Mouse (Mus musculus): ENCODE results near the gene Bbs7. TPM values are rescaled to one million over a fixed set of nuclear protein-coding genes. Genes with fewer than 3 reads are reported as not detected.
"Not testable (repeated sequence)": the region's sequence is repeated elsewhere in the genome, so short reads cannot be mapped to it uniquely, and the experiment has no call there.

Bbs7 gene
- polyA plus RNA-seq, 2 experiments, result 12.2 to 14.0 TPM

DNA sequence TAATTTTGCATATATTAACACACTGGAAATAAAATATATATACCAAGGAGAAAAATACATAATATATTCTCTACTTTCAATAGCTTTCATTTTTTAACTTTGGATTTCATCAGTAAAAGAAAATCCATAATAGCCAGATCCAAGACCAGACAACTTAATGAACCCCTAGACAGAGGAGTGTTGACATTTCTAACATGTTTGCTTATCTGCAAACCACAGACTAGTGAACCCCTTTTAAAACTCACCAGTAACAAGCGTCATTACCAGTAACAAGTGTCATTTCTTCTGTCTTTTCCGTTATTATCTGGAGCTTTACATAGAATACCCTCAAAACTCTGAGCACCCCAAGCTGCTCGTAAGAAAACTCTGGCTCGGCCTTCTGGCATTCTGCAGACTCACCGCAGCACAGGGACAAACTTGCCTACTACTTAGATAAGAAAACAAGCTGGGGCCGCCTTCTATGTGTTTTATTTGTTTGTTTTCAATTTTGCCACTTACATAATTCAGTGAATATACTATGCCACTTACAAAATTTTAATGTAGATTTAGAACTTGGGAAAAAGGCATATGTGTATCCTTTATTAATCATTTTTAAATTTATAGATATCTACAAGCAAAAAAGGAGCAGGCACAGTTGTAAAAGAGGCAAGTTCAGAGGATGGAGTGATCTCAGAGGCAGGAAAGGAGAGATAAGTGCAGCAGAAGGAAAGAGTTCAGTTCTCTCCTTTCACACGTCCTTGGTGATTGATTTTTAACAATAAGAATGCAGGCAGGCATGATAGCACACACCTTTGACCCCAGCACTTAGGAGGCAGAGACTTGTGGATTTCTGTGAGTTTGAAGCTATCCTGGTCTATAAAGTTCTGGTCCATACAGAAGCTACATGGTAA, 7.1 kb downstream of the Bbs7 start:
- no peaks in the 10 kb centered on the region for H3K4me1 ChIP-seq (ENCODE audit: control insufficient read depth, insufficient read depth, low read length)
- WGBS, result 83% methylated on average over 7 of the region's 7 CpGs
- H3K4me3 ChIP-seq (replicated peaks; ENCODE audit: low read length), result no peak overlapping the region
- H3K27me3 ChIP-seq (ENCODE audit: control insufficient read depth, insufficient read depth, low read length), result no peaks in the 10 kb centered on the region
- H3K9ac ChIP-seq (ENCODE audit: low read depth, low read length, severe bottlenecking), result no peak overlapping the region
- H3K4me2 ChIP-seq (replicated peaks; ENCODE audit: low read depth, low read length, severe bottlenecking), result no peak overlapping the region
- DNase-seq (ENCODE audit: low spot score), result no peak
- H3K27ac ChIP-seq (replicated peaks; ENCODE audit: low read depth, low read length), result no peak overlapping the region
- TF ChIP-seq POLR2A (IDR thresholded peaks at IDR 0.05; ENCODE audit: borderline replicate concordance, extremely low read depth, insufficient read depth, insufficient read length), result no peak
- H3K36me3 ChIP-seq (ENCODE audit: control insufficient read depth, insufficient read depth, low read length), result peaks cover 2% of the 10 kb centered on the region; the same call in 1 of the 2 replicates
- ATAC-seq (ENCODE audit: low FRiP score, low read depth), result no peak
- H3K9me3 ChIP-seq (ENCODE audit: control insufficient read depth, low read length), result no peaks in the 10 kb centered on the region

DNA sequence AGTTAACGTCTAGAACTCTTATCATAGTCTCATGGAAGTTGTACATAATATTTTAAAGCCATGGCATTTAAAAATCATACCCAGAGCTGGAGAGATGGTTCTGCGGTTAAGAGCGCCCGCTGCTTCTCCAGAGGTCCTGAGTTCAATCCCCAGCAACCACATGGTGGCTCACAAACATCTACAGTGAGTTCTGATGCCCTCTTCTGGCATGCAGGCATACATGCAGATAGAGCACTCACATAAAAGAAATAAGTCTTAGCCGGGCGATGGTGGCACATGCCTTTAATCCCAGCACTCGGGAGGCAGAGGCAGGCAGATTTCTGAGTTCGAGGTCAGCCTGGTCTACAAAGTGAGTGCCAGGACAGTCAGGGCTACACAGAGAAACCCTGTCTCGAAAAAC, 13.5 kb downstream of the Bbs7 start:
- WGBS, result 90% methylated on average over 9 of the region's 9 CpGs
- H3K9me3 ChIP-seq (ENCODE audit: control insufficient read depth, low read length); H3K4me3 ChIP-seq (replicated peaks; ENCODE audit: low read length); DNase-seq (ENCODE audit: low spot score); H3K9ac ChIP-seq (ENCODE audit: low read depth, low read length, severe bottlenecking); H3K4me2 ChIP-seq (replicated peaks; ENCODE audit: low read depth, low read length, severe bottlenecking); H3K27ac ChIP-seq (replicated peaks; ENCODE audit: low read depth, low read length); H3K27me3 ChIP-seq (ENCODE audit: control insufficient read depth, insufficient read depth, low read length); ATAC-seq (ENCODE audit: low FRiP score, low read depth); H3K36me3 ChIP-seq (ENCODE audit: control insufficient read depth, insufficient read depth, low read length); H3K4me1 ChIP-seq (ENCODE audit: control insufficient read depth, insufficient read depth, low read length): not testable (repeated sequence)

DNA sequence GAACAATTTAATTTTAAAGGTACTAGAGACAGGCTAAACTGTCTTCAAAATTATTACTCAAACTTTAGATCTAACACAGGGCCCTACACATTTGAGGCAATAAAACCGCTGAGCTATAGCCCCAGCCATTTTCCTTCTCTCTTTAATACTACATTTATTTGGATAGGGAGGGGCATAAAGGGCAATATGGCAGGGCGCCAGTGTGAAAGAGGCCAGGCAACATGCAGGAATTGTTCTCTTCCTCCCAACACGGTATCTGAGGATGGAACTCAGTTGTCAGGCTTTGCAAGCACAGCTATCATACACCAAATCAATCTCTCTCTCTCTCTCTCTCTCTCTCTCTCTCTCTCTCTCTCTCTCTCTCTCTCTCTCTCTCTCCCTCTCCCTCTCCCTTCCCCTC, 14.5 kb downstream of the Bbs7 start:
- no peaks in the 10 kb centered on the region for H3K4me1 ChIP-seq (ENCODE audit: control insufficient read depth, insufficient read depth, low read length)
- DNase-seq (ENCODE audit: low spot score) (peak; percentile 3), ATAC-seq (ENCODE audit: low FRiP score, low read depth) (no peak)
- H3K27me3 ChIP-seq (ENCODE audit: control insufficient read depth, insufficient read depth, low read length), result no peaks in the 10 kb centered on the region
- H3K9ac ChIP-seq (ENCODE audit: low read depth, low read length, severe bottlenecking), result no peak overlapping the region
- TF ChIP-seq POLR2A (IDR thresholded peaks at IDR 0.05; ENCODE audit: borderline replicate concordance, extremely low read depth, insufficient read depth, insufficient read length), result no peak
- H3K36me3 ChIP-seq (ENCODE audit: control insufficient read depth, insufficient read depth, low read length), result peaks cover 3% of the 10 kb centered on the region; the same call in 1 of the 2 replicates
- no peak overlapping the region for H3K4me2 ChIP-seq (replicated peaks; ENCODE audit: low read depth, low read length, severe bottlenecking)
- H3K9me3 ChIP-seq (ENCODE audit: control insufficient read depth, low read length), result no peaks in the 10 kb centered on the region
- 44% methylated on average over 3 of the region's 3 CpGs for WGBS
- no peak overlapping the region for H3K4me3 ChIP-seq (replicated peaks; ENCODE audit: low read length)
- H3K27ac ChIP-seq (replicated peaks; ENCODE audit: low read depth, low read length), result no peak overlapping the region

DNA sequence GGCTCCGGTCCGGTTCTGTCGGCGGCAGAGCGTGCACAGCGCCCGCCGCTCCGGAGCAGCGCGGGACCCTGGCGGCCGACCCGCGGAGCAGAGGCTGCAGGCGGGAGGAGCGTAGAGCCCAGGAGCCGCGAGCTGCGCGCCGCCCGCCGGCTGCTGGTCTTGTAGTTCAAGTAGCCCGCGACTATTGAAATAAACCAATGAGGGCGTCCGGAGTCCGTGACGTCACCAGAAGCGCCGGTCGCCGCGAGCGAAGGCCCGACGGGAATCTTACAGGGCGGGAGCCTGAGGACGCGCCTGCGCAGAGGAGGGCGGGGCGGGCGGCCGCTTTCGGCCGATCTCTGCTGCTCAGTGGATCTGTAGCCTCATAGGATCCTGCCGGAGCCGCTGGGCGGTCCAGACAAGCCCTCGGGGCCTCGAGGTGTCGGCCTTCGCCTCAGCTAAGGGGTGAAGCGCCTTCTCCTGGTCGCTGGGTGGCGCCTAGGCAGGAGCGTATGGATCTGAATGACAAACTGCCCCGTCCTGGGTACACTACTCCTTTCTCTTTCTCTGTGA, 41.4 kb downstream of the Bbs7 start, which contains the start of gene Ccna2:
Ccna2 (minus strand) TSS at position 324 of the 552 bp plus-strand sequence.
- ATAC-seq (ENCODE audit: low FRiP score, low read depth), result peak; percentile 99
- under 1% methylated on average over 50 of the region's 60 CpGs for WGBS
- peak within 1 kb of the TSS; percentile 92 for H3K4me2 ChIP-seq (replicated peaks; ENCODE audit: low read depth, low read length, severe bottlenecking)
- no peaks in the 10 kb centered on the region for H3K9me3 ChIP-seq (ENCODE audit: control insufficient read depth, low read length)
- peak within 1 kb of the TSS; percentile 80 for H3K9ac ChIP-seq (ENCODE audit: low read depth, low read length, severe bottlenecking)
- H3K4me1 ChIP-seq (ENCODE audit: control insufficient read depth, insufficient read depth, low read length), result peaks cover 12% of the 10 kb centered on the region
- H3K36me3 ChIP-seq (ENCODE audit: control insufficient read depth, insufficient read depth, low read length), result peaks cover 30% of the 10 kb centered on the region
- peak within 1 kb of the TSS; percentile 81 for H3K27ac ChIP-seq (replicated peaks; ENCODE audit: low read depth, low read length)
- TF ChIP-seq POLR2A (IDR thresholded peaks at IDR 0.05; ENCODE audit: borderline replicate concordance, extremely low read depth, insufficient read depth, insufficient read length), result peak; percentile 58; the same call in 1 of the 2 replicates
- no peaks in the 10 kb centered on the region for H3K27me3 ChIP-seq (ENCODE audit: control insufficient read depth, insufficient read depth, low read length)
- H3K4me3 ChIP-seq (replicated peaks; ENCODE audit: low read length), result peak within 1 kb of the TSS; percentile 88
- peak; percentile 98 for DNase-seq (ENCODE audit: low spot score)

DNA sequence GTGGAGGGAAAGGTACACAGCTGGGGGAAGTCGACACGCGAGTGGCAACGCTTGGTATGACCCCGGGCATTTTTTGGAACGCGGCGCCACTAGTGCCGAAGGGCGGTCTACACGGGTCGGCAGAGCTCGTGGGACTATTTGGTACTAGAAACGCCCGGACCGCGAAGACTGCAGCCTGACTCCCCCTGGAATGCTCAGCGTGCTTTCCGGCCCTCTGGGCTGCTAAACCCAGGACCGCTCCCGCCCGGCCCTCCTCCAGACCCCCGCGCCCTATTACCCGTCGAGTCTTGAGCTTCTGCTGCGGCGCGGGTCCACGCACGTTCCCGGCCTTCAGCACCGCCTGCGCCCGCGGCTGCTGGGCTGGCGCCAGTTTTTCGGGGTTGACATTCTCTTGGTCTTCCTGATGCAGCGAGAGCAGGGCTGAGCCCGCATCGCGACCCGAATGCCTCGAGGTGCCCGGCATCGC, 41.9 kb downstream of the Bbs7 start:
- Histone ChIP-seq H3K36me3 (ENCODE audit: control insufficient read depth, insufficient read depth, low read length) (peaks cover 35% of the 10 kb centered on the region), H3K4me3 (replicated peaks; ENCODE audit: low read length) (peak overlapping the region; percentile 88), H3K4me1 (ENCODE audit: control insufficient read depth, insufficient read depth, low read length) (peaks cover 12% of the 10 kb centered on the region), H3K9me3 (ENCODE audit: control insufficient read depth, low read length) (no peaks in the 10 kb centered on the region), H3K4me2 (replicated peaks; ENCODE audit: low read depth, low read length, severe bottlenecking) (peak overlapping the region; percentile 92), H3K9ac (ENCODE audit: low read depth, low read length, severe bottlenecking) (peak overlapping the region; percentile 80), H3K27ac (replicated peaks; ENCODE audit: low read depth, low read length) (peak overlapping the region; percentile 81), H3K27me3 (ENCODE audit: control insufficient read depth, insufficient read depth, low read length) (no peaks in the 10 kb centered on the region)
- ATAC-seq (ENCODE audit: low FRiP score, low read depth) (peak; percentile 4), DNase-seq (ENCODE audit: low spot score) (no peak)
- 0% methylated on average over 43 of the region's 46 CpGs for WGBS
- TF ChIP-seq POLR2A (IDR thresholded peaks at IDR 0.05; ENCODE audit: borderline replicate concordance, extremely low read depth, insufficient read depth, insufficient read length), result no peak

Data from limb, embryonic 14.5 days (tissue).